Mouse (Mus musculus): ENCODE measurements at regions not wholly inside any gene's neighbourhood (a gene's known extent, or its start where the extent isn't known, plus 50 kb on each side); places are given as distances from the start of the nearest gene placed in this dataset.

DNA sequence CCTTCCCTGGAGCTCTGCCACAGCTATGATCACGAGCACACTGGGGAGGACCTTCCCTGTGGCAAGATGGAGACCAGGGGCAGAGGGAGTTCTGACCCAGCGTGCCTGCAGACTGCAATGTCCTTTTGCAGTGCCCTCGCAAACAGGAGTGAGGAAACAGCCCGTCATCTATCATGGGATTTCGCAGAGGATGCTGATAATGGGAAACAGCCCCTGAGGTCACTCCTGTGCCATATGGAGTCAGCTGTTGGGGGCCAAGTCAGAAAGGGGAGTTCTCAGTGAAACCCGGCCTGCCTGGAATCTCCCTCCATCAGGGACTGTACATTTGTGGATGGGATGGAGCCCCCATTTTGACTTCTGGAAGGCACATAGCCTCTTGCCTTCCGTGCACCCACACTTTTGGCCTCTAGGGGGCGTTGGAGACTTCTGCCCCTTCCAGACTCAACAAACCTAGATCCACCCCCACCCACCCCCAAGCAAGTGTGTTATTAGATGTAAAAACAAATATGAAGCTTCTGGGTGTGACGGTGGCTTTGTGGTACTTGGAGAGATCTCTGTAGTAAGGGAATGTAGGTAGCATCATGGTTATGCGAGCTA lies 98.1 kb downstream of the Kdr start:
- DNase-seq (ENCODE audit: low spot score) = no peak
- 66% methylated on average over 10 of the region's 10 CpGs for WGBS

DNA sequence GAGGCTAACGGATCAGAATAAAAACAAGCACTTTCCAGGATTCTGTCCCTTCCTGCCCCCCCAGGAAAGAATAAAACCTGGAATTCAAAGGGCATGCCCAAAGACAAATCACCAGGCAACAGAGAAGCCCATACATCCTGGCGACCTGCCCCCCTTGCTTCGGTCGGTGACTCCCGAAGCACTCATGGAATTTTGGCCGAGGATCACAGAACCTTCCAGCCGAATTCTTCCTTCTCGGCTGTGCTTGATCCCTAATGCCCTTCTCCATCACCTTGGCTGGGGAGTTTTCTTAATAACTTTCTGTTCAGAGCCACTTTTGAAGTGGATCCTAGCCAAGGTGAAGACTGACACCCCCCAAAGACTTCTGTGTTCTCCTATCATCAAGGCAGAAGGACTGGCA lies 99.9 kb downstream of the Kdr start:
- Histone ChIP-seq H3K9ac (ENCODE audit: low read depth, low read length) (no peak overlapping the region), H3K27ac (ENCODE audit: low read depth, low read length) (no peak overlapping the region), H3K27me3 (ENCODE audit: control insufficient read depth, insufficient read depth, low read length) (no peaks in the 10 kb centered on the region), H3K4me3 (ENCODE audit: low read depth, low read length) (no peak overlapping the region), H3K4me1 (replicated peaks; ENCODE audit: control insufficient read depth, insufficient read depth, low read length) (no peaks in the 10 kb centered on the region), H3K4me2 (replicated peaks; ENCODE audit: low read depth, low read length) (no peak overlapping the region), H3K9me3 (ENCODE audit: control insufficient read depth, low read length) (no peaks in the 10 kb centered on the region), H3K36me3 (ENCODE audit: control insufficient read depth, insufficient read depth, low read length) (no peaks in the 10 kb centered on the region)
- ATAC-seq (ENCODE audit: low FRiP score) = no peak
- no peak for DNase-seq (ENCODE audit: low spot score)
- 83% methylated on average over 8 of the region's 8 CpGs for WGBS

More for the DNA sequence above, 98.1 kb downstream of the Kdr start:
- H3K9me3 ChIP-seq (ENCODE audit: control insufficient read depth, low read length) = no peaks in the 10 kb centered on the region
- no peaks in the 10 kb centered on the region for H3K4me1 ChIP-seq (replicated peaks; ENCODE audit: control insufficient read depth, insufficient read depth, low read length)
- H3K27ac ChIP-seq (ENCODE audit: low read depth, low read length) = no peak overlapping the region
- H3K4me3 ChIP-seq (ENCODE audit: low read depth, low read length) = no peak overlapping the region
- no peaks in the 10 kb centered on the region for H3K36me3 ChIP-seq (ENCODE audit: control insufficient read depth, insufficient read depth, low read length)
- no peaks in the 10 kb centered on the region for H3K27me3 ChIP-seq (ENCODE audit: control insufficient read depth, insufficient read depth, low read length)
- no peak overlapping the region for H3K4me2 ChIP-seq (replicated peaks; ENCODE audit: low read depth, low read length)
- no peak overlapping the region for H3K9ac ChIP-seq (ENCODE audit: low read depth, low read length)
- no peak for ATAC-seq (ENCODE audit: low FRiP score)

DNA sequence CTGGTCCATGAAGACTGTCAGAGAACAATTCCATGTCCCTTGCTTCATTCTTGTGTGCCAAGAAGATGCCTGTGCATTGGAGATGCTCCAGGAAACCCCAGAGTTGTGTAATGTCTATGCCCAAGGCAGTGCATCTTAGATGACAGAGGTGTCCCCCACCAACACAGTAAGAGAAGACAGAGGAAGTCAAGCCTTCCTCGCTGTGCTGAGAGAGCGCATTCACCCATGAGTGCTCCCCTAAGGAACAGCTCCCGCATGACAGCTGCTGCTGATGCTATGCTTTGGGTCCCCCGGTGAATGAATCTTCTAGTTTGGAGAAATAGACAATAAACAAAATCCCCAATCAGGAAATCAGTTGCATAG lies 100.7 kb downstream of the Kdr start:
- ATAC-seq (ENCODE audit: low FRiP score) = no peak
- Histone ChIP-seq H3K27me3 (ENCODE audit: control insufficient read depth, insufficient read depth, low read length) (no peaks in the 10 kb centered on the region), H3K4me2 (replicated peaks; ENCODE audit: low read depth, low read length) (no peak overlapping the region), H3K9me3 (ENCODE audit: control insufficient read depth, low read length) (no peaks in the 10 kb centered on the region), H3K27ac (ENCODE audit: low read depth, low read length) (no peak overlapping the region), H3K9ac (ENCODE audit: low read depth, low read length) (no peak overlapping the region), H3K4me3 (ENCODE audit: low read depth, low read length) (no peak overlapping the region), H3K4me1 (replicated peaks; ENCODE audit: control insufficient read depth, insufficient read depth, low read length) (no peaks in the 10 kb centered on the region), H3K36me3 (ENCODE audit: control insufficient read depth, insufficient read depth, low read length) (no peaks in the 10 kb centered on the region)
- DNase-seq (ENCODE audit: low spot score) = no peak
- 83% methylated on average over 4 of the region's 4 CpGs for WGBS

DNA sequence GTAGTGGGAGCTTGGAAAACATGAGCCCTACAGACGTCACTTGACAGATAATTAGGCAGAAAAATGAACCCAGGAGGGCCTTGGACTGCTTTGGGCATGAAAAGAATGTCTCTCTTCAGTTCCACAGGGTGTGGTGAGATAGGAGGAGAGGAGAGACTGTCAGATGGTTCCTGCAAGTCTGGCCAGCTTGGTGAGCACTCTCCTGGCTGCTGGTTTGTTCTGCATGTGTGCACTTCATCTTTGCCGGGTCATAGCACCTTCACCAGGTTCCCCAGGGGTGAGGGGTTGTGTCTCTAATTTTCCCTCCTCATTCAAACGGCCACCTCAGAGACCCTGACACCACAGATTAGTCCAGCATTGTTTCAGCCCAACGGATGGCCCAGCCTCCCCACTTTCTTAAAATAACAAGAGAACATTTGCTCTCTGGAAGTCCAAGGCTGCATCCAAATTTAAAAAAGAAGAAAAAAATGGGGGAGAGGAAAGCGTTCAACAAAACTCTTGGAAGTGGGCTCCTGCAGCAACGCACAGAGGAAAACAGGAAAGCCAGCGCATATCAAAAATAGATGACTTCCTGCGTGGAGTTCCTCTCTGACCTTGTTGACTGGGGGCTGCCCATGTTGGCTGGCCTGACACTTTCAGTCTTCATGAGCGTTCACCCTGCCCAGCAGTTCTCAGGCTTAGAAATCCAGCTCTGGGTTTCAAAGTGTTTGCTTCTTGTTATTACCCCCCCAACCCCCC lies 101.2 kb downstream of the Kdr start:
- Histone ChIP-seq H3K27me3 (ENCODE audit: control insufficient read depth, insufficient read depth, low read length) (no peaks in the 10 kb centered on the region), H3K9me3 (ENCODE audit: control insufficient read depth, low read length) (no peaks in the 10 kb centered on the region), H3K4me1 (replicated peaks; ENCODE audit: control insufficient read depth, insufficient read depth, low read length) (no peaks in the 10 kb centered on the region), H3K27ac (ENCODE audit: low read depth, low read length) (no peak overlapping the region), H3K36me3 (ENCODE audit: control insufficient read depth, insufficient read depth, low read length) (no peaks in the 10 kb centered on the region), H3K9ac (ENCODE audit: low read depth, low read length) (no peak overlapping the region), H3K4me3 (ENCODE audit: low read depth, low read length) (no peak overlapping the region), H3K4me2 (replicated peaks; ENCODE audit: low read depth, low read length) (no peak overlapping the region)
- DNase-seq (ENCODE audit: low spot score) = no peak
- WGBS = 64% methylated on average over 9 of the region's 9 CpGs
- ATAC-seq (ENCODE audit: low FRiP score) = no peak

DNA sequence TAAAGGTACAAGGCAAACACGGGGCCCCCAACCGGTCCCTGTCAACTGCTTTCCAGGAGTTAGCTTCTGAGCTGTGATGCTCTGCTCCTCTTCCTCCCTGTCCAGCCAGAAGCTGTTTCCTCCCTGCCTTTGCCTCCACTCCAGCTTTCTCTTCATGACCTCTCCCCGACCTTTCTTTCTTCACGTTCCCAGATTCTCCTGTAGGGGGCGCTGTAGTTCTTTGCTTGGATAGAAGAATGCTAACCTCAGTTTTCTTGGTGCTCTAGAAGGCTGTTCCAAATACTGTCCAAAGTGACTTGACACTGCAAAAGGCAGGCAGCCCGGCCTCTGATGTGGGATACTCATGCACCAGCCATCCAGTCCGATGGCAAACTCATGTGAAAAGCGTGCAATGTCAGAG lies 107.1 kb downstream of the Kdr start:
- Histone ChIP-seq H3K9ac (ENCODE audit: low read depth, low read length) (no peak overlapping the region), H3K4me3 (ENCODE audit: low read depth, low read length) (no peak overlapping the region), H3K4me2 (replicated peaks; ENCODE audit: low read depth, low read length) (no peak overlapping the region), H3K36me3 (ENCODE audit: control insufficient read depth, insufficient read depth, low read length) (no peaks in the 10 kb centered on the region), H3K9me3 (ENCODE audit: control insufficient read depth, low read length) (no peaks in the 10 kb centered on the region), H3K4me1 (replicated peaks; ENCODE audit: control insufficient read depth, insufficient read depth, low read length) (no peaks in the 10 kb centered on the region), H3K27ac (ENCODE audit: low read depth, low read length) (no peak overlapping the region), H3K27me3 (ENCODE audit: control insufficient read depth, insufficient read depth, low read length) (no peaks in the 10 kb centered on the region)
- ATAC-seq (ENCODE audit: low FRiP score) (no peak), DNase-seq (ENCODE audit: low spot score) (peak; percentile 86)
- WGBS = 28% methylated on average over 8 of the region's 8 CpGs

DNA sequence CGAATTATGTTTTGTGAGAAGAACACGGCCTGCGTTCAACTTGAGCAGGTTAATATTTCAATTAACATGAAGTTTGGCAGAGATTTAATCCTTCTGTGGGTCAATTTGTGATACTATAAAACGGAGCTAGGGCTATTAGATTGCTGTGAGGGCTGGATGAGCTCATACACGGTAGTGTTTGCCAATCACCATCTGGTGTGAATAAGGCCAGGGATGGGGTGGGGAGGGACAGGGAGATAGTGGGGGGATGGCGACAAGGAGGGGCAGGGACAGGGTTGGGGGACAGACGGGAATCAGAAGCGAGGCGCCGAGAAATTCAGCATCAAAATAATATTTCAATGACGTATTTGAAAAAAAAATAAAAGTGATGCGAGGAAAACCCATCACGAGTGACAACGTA lies 107.6 kb downstream of the Kdr start:
- no peak for DNase-seq (ENCODE audit: low spot score)
- no peaks in the 10 kb centered on the region for H3K36me3 ChIP-seq (ENCODE audit: control insufficient read depth, insufficient read depth, low read length)
- no peak for ATAC-seq (ENCODE audit: low FRiP score)
- WGBS = 89% methylated on average over 14 of the region's 14 CpGs
- no peak overlapping the region for H3K4me3 ChIP-seq (ENCODE audit: low read depth, low read length)
- no peak overlapping the region for H3K4me2 ChIP-seq (replicated peaks; ENCODE audit: low read depth, low read length)
- H3K9ac ChIP-seq (ENCODE audit: low read depth, low read length) = no peak overlapping the region
- no peaks in the 10 kb centered on the region for H3K4me1 ChIP-seq (replicated peaks; ENCODE audit: control insufficient read depth, insufficient read depth, low read length)
- no peaks in the 10 kb centered on the region for H3K9me3 ChIP-seq (ENCODE audit: control insufficient read depth, low read length)
- no peaks in the 10 kb centered on the region for H3K27me3 ChIP-seq (ENCODE audit: control insufficient read depth, insufficient read depth, low read length)
- H3K27ac ChIP-seq (ENCODE audit: low read depth, low read length) = no peak overlapping the region

DNA sequence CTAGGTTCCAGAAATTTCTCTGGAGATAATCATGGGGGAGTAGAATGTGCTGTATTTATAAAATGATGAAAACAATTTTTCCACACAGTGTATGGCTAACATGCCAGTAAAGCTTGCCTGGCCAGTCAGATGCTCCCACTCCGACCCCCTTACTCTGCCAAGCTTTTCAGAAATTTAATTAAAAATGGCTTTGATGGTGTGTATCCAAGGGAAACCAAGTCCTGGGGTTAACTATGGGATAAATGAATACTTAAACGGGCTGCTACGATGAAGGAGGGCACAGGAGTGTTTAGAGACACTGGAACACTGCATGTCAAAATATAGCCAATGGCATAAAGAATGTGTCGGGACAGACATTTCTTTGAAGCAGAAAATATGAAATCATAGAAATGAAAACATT lies 108.7 kb downstream of the Kdr start:
- WGBS = 40% methylated on average over 4 of the region's 4 CpGs
- ATAC-seq (ENCODE audit: low FRiP score) (no peak), DNase-seq (ENCODE audit: low spot score) (no peak)
- H3K4me2 ChIP-seq (replicated peaks; ENCODE audit: low read depth, low read length) = no peak overlapping the region
- no peak overlapping the region for H3K9ac ChIP-seq (ENCODE audit: low read depth, low read length)
- H3K27ac ChIP-seq (ENCODE audit: low read depth, low read length) = no peak overlapping the region
- H3K27me3 ChIP-seq (ENCODE audit: control insufficient read depth, insufficient read depth, low read length) = no peaks in the 10 kb centered on the region
- no peak overlapping the region for H3K4me3 ChIP-seq (ENCODE audit: low read depth, low read length)
- no peaks in the 10 kb centered on the region for H3K36me3 ChIP-seq (ENCODE audit: control insufficient read depth, insufficient read depth, low read length)
- H3K9me3 ChIP-seq (ENCODE audit: control insufficient read depth, low read length) = no peaks in the 10 kb centered on the region
- H3K4me1 ChIP-seq (replicated peaks; ENCODE audit: control insufficient read depth, insufficient read depth, low read length) = no peaks in the 10 kb centered on the region

DNA sequence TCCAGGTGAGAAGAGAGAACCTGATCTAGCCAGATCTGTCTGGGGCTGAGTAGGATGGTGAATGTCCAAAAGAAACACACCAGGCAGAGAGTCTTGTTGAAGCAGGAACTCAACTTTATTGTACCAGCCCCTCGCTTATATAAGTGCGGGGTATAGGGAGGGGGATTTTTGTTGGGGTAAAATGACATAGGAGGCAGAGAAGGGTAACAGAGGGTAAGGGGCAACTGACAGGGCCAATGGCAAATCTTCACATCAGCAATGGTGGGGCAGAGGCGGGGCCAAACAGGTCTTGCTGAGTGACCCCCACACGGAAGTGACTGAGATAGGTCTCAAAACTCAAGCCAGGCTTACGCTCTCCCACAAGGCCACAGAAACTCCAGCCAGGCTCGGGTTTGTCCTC lies 113.2 kb downstream of the Kdr start:
- no peaks in the 10 kb centered on the region for H3K36me3 ChIP-seq (ENCODE audit: control insufficient read depth, insufficient read depth, low read length)
- H3K9ac ChIP-seq (ENCODE audit: low read depth, low read length) = no peak overlapping the region
- no peak for ATAC-seq (ENCODE audit: low FRiP score)
- H3K4me2 ChIP-seq (replicated peaks; ENCODE audit: low read depth, low read length) = no peak overlapping the region
- no peaks in the 10 kb centered on the region for H3K4me1 ChIP-seq (replicated peaks; ENCODE audit: control insufficient read depth, insufficient read depth, low read length)
- no peak overlapping the region for H3K27ac ChIP-seq (ENCODE audit: low read depth, low read length)
- DNase-seq (ENCODE audit: low spot score) = no peak
- no peaks in the 10 kb centered on the region for H3K9me3 ChIP-seq (ENCODE audit: control insufficient read depth, low read length)
- no peak overlapping the region for H3K4me3 ChIP-seq (ENCODE audit: low read depth, low read length)
- WGBS = 93% methylated on average over 6 of the region's 6 CpGs
- no peaks in the 10 kb centered on the region for H3K27me3 ChIP-seq (ENCODE audit: control insufficient read depth, insufficient read depth, low read length)

DNA sequence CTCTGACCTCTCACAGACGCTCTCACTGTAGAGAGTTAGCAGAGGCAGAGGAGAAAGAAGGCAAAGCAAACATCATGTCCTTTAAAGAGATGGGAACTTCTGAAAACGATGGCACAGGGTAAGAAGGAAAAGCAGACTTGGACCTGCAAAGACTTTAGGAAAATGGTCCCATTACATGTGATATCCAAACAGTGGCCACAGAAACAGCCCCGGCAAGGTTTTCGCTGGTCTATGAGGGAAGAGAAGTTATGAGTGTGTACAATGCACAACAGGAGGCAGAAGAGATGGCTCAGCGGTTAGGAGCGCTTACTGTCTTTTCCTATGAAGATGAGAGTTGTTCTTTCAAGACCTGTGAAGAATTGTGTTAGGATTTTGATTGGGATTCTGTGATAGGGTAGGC lies 114.9 kb downstream of the Kdr start:
- ATAC-seq (ENCODE audit: low FRiP score) (no peak), DNase-seq (ENCODE audit: low spot score) (no peak)
- no peak overlapping the region for H3K4me3 ChIP-seq (ENCODE audit: low read depth, low read length)
- H3K36me3 ChIP-seq (ENCODE audit: control insufficient read depth, insufficient read depth, low read length) = no peaks in the 10 kb centered on the region
- no peak overlapping the region for H3K9ac ChIP-seq (ENCODE audit: low read depth, low read length)
- no peak overlapping the region for H3K4me2 ChIP-seq (replicated peaks; ENCODE audit: low read depth, low read length)
- H3K27ac ChIP-seq (ENCODE audit: low read depth, low read length) = no peak overlapping the region
- 68% methylated on average over 6 of the region's 6 CpGs for WGBS
- H3K27me3 ChIP-seq (ENCODE audit: control insufficient read depth, insufficient read depth, low read length) = no peaks in the 10 kb centered on the region
- no peaks in the 10 kb centered on the region for H3K9me3 ChIP-seq (ENCODE audit: control insufficient read depth, low read length)
- no peaks in the 10 kb centered on the region for H3K4me1 ChIP-seq (replicated peaks; ENCODE audit: control insufficient read depth, insufficient read depth, low read length)

All from hindbrain, embryonic 11.5 days (tissue).